Mouse (Mus musculus) kidney, adult 2 months (tissue): ENCODE measurements around the gene Gm19935.

Experiments
- CTCF ChIP-seq: fragments of 200-500 bp; conservative IDR thresholded peaks from 2 replicates; pipeline ENCODE4 v1.5.1; 2011; ENCODE audit warnings: low read depth, mild to moderate bottlenecking, control low read depth, low read length, moderate library complexity, mixed read lengths; ENCODE audit not compliant: insufficient read depth, insufficient read length
- POLR2A ChIP-seq: fragments of 200-500 bp; IDR thresholded peaks from one replicate; pipeline ENCODE4 v1.6.1; 2011; ENCODE audit warnings: low read depth, low read length, control low read depth

DNA sequence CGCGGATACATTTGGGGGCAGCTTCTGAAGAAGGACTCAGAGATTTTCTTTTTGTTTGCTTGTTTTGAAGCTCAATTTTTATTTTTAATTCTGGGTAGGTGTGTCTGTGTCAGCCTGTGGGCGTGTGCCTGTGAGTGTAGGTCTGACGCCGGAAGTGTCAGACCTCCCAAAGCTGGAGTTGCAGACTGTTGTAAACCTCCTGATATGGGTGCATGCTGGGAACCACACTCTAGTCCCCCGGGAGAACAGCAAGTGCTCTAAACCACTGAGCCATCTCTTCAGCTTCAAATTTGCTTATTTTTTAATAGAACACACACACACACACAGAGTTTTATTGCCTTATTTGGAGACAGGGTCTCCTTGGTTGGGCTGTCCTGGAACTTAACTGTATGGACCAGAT lies 25.9 kb upstream of the Gm19935 start:
- TF ChIP-seq CTCF (no peak), POLR2A (no peak)
